Mouse (Mus musculus): ENCODE results near the gene 9230102O04Rik.

The 9230102O04Rik gene

GRCm38 (mm10) chr2:9888913-9889650 lies at the start of gene 9230102O04Rik:
9230102O04Rik (minus strand) TSS chr2:9889540.
- in situ Hi-C loops (cut with MseI, MboI) = loop anchor here in 1 of 2 experiments (25.0 kb wide), 1 partner anchor 427 kb away; no protein-coding TSS in a partner anchor

- in situ Hi-C loops (cut with MseI, MboI) = no loop called here
These were observed 46.6 kb upstream of the 9230102O04Rik start for GRCm38 (mm10) chr2:9935965-9936364.

GRCm38 (mm10) chr2:9926905-9927283 lies 37.6 kb upstream of the 9230102O04Rik start:
- in situ Hi-C loops (cut with MseI, MboI) = no loop called here

DNA sequence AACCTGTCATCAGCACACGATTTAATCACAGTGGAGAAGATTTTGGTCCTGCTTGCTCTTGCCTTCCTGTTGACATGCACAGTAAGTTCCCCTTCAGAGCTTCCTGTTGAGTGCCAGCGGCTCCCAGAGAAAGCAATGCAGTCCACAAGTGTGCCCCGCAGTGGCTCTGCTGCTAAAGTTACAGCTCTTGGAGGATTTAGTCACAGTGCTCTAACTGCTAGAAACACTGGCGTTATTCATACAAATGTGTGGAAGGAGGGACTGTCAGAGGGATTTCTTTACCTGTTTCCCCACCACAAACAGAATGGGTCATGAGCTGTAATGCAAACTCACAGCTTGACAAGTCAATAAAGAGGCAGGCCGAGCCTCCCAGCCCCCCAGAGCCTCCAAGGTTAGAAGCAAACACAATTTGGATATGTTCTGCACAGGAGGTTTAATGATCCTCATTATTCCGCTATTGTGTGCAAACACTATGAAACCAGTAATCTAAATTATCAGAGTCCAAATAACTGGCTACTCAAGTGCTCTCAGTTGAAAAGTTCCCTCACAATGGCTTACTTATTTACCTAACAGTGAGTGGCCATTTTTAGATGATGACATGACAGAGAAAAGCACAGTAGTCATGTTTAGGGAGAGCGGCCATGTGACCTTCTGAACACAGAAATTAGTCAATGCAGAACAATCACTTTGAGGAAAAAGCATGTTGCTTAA lies 37.0 kb upstream of the 9230102O04Rik start:
- in situ Hi-C loops (cut with MseI, MboI) = no loop called here

DNA sequence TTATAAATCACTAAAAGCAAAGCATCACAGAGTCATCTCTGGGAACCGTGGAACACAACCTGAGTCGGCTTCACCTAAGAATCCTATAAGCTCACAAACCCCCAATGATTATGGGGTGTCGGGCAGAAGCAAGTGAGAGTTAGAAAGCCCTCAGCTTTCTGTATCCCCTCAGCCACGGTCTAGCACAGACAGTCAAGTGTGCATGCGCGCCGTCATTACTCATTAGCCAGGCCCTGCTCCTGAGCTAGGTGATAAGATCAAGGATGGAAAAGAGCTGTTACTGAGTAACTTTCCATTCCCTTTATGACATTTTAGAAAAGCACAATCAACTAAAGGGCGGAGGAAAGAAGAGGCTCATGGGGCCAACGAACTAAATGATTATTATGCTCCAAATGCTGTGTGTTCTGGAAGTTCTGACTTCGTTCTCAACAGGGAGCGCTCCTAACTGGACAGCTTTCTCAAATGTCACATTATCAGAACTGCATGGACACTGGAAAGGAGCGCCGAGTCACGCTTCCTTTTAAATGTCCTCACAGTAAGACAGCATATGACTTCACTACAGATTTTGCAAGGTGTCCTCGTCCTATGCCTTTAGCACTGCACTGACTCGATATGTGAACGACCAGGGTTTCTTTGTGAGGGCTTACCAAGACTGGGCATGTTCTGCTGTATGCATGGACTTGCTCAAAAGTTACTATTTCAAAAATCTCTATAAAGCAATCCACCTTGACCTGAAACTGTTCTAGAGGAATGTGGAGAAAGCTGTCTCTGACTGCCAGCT lies 29.5 kb upstream of the 9230102O04Rik start:
- in situ Hi-C loops (cut with MseI, MboI) = no loop called here

DNA sequence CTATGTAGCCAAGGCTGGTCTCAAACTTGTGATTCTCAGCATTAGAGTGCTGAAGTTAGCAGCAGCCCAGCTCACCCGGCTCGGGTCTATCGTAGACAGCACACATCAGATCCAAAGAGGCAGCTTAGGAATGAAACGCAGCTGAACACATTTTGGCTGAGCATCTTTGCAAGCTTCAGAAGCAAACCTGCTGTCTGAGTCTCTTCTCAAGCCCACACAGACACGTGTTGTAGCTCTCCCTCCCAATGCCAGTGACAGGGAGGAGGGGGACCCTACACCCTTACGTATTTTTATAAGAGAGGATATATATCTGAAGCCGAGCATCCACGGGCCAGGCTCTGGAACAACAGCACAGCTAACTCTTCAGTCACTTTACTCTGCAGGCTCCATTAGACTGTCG lies 28.3 kb upstream of the 9230102O04Rik start:
- in situ Hi-C loops (cut with MseI, MboI) = no loop called here

DNA sequence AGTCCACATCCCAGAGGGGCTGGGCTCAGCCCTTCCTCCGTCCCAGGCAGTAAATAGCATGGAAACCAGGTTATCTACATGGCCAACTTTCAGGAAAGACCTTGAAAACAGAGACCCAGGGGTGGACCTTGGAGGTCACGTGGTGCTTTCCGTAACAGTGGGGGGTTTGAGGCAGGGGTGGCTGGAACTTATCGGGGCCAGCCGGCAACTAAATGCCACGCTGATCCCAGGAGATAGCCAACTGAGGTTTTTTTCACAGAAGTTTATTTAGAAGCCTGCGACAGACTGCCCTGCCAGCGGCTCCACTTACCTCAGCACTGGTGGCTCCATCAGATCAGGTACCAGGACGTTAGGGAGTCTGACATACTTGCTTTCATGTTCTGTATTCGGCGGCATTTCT lies 16.7 kb upstream of the 9230102O04Rik start:
- in situ Hi-C loops (cut with MseI, MboI) = no loop called here

DNA sequence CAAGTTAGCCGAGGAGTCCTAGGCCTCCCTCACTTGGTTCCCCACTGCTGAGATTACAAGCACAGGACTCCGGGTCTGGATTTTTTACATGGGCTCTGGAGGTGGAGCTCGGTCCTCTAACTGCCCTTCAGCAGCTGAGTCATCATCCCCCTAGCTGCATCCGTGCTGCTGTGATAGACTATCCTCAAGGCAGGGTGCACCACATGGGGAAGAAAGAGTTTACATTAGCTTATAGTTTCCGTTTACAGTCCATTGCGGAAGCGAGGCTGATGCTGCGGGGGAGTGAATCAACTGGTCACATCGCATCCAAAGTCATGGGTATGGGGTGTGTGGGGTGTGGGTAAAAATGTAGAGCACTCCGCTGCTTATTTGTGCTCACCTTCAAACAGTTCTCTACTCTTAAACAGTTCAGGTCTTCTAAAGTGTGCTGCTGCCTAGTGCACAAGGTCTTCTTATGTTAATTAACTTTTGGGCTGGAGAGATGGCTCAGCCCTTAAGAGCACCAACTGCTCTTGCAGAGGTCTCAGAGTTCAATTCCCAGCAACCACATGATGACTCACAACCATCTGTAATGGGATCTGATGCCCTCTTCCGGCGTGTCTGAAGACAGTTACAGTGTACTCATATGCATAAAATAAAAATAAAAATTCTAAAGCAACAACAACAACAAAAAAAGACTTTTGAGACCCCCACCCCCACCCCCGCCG lies 14.7 kb upstream of the 9230102O04Rik start:
- in situ Hi-C loops (cut with MseI, MboI) = no loop called here

- in situ Hi-C loops (cut with MseI, MboI) = loop anchor here in 1 of 2 experiments (25.0 kb wide), 1 partner anchor 436 kb away; no protein-coding TSS in a partner anchor
These were observed 8.5 kb upstream of the 9230102O04Rik start for GRCm38 (mm10) chr2:9897846-9898245.

- in situ Hi-C loops (cut with MseI, MboI) = loop anchor here in 1 of 2 experiments (25.0 kb wide), 1 partner anchor 434 kb away; no protein-coding TSS in a partner anchor
These were observed 6.9 kb upstream of the 9230102O04Rik start for GRCm38 (mm10) chr2:9896097-9896770.

- in situ Hi-C loops (cut with MseI, MboI) = loop anchor here in 1 of 2 experiments (25.0 kb wide), 1 partner anchor 433 kb away; no protein-coding TSS in a partner anchor
These were observed 5.7 kb upstream of the 9230102O04Rik start for GRCm38 (mm10) chr2:9894836-9895593.

DNA sequence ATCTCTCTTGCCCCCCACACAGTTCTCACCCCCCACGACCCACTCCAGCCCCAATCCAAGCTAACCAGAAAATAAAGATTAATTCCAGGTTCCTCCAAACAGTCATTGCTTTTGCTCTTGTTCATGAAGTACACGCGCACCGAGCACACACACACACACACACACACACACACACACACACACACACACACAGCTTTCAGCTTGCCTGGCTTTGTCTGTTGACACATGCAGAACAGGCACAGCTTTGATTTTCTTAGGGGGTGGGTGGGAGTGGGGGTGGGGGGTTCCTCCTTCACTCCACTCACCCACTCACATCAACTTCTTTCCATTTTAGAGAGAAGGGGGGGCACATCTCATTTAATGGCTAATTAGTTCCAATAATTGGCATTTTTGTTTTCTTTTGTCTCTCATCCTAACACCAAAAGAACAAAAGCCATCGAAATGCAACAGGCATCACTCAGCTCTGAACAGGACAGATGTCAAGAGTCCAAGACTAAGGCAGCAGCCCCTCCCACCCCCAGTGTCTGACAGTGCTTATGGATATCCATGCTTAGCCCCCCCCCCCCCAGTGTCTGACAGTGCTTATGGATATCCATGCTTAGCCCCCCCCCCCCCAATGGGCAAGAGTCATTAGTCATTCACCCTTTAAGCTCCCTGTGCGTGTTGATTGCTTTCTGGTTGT lies 4.1 kb upstream of the 9230102O04Rik start:
- in situ Hi-C loops (cut with MseI, MboI) = loop anchor here in 1 of 2 experiments (25.0 kb wide), 1 partner anchor 431 kb away; no protein-coding TSS in a partner anchor

DNA sequence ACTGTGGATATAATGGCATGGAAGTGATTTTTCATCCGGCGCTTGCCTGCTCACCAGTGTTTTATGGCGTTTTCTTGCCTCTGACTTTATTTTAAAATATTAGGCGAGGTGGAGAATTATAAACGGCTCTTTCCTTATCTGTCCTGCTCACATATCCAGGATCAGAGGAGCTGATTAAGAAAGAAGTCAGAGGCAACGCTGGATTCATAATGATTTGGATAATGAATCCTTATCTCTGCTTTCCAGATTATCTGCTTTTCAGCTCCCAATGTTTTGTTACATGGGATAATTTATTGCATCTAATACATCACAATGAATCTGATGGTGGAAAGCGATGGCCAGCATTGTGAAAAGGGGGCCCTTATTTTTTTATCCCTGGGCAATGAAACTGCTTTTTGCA lies 3.2 kb upstream of the 9230102O04Rik start:
- in situ Hi-C loops (cut with MseI, MboI) = loop anchor here in 1 of 2 experiments (25.0 kb wide), 1 partner anchor 430 kb away; no protein-coding TSS in a partner anchor

- in situ Hi-C loops (cut with MseI, MboI) = loop anchor here in 1 of 2 experiments (25.0 kb wide), 1 partner anchor 429 kb away; no protein-coding TSS in a partner anchor
These were observed 1.6 kb upstream of the 9230102O04Rik start for GRCm38 (mm10) chr2:9890906-9891305.

- in situ Hi-C loops (cut with MseI, MboI) = loop anchor here in 1 of 2 experiments (25.0 kb wide), 1 partner anchor 428 kb away; no protein-coding TSS in a partner anchor
These were observed 911 bp upstream of the 9230102O04Rik start for GRCm38 (mm10) chr2:9890251-9890650.

GRCm38 (mm10) chr2:9889651-9890183 lies 377 bp upstream of the 9230102O04Rik start, which contains the start of gene Gata3:
Gata3 (minus strand) TSS chr2:9890034.
- in situ Hi-C loops (cut with MseI, MboI) = loop anchor here in 1 of 2 experiments (25.0 kb wide), 1 partner anchor 427 kb away; no protein-coding TSS in a partner anchor

DNA sequence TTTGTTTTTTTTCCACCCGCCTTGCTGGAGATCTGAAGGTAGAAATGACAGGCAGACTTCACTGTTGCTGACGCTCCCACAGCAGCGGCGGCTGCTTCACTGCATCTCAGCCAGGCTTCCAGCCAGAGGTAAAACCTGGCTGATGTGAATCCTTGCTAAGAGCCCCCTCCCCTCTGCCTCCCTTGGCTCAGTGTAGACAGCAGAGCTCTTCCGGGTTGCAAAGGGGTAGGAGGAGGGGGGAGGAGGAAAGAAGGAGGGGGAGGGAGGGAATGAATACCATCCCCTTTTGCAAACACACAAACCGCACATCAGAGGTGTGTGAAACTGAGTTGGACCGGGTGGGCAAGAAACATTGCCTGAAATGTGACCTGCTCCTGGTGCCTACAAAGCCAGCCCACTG lies 1.7 kb downstream of the 9230102O04Rik start:
- in situ Hi-C loops (cut with MseI, MboI) = loop anchor here in 1 of 2 experiments (25.0 kb wide), 1 partner anchor 425 kb away; no protein-coding TSS in a partner anchor

DNA sequence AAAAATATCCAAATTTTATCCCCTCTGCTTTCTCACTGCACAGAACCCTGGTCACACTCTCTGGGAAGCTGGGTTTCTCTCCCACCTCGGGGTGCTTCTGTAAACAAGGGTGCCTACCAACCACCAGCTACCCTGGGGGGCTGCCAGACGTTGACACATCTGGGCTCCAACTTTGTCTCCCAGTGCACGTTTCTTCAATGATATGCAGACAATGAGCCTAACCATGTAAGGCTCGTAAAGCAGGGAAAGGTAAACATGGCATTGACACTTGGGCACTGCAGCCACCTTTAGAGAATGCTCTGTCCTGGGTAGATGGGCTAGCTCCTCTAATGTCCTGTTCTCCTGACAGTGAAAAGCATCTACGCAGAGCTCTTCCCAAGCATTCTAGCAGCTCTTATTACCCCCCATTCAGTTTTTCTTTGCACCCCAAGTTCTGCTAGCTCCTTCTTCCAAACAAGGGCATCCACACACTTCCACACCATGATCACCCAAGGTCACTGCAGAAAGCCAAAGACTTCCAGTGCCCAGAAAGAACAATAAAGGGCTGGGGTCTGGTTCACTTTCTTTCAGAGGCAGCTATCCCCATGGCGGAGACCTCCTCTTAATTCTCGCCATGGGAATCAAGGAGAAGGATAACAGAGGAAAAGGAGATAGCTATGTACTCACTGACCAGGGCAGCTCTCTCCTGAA lies 2.3 kb downstream of the 9230102O04Rik start:
- in situ Hi-C loops (cut with MseI, MboI) = loop anchor here in 1 of 2 experiments (25.0 kb wide), 1 partner anchor 425 kb away; no protein-coding TSS in a partner anchor
